Mouse (Mus musculus): ENCODE results near the gene Gm45717. TPM values are rescaled to one million over a fixed set of nuclear protein-coding genes. Genes with fewer than 3 reads are reported as not detected.

Gene Gm45717
- total RNA-seq (2023) = not detected

DNA sequence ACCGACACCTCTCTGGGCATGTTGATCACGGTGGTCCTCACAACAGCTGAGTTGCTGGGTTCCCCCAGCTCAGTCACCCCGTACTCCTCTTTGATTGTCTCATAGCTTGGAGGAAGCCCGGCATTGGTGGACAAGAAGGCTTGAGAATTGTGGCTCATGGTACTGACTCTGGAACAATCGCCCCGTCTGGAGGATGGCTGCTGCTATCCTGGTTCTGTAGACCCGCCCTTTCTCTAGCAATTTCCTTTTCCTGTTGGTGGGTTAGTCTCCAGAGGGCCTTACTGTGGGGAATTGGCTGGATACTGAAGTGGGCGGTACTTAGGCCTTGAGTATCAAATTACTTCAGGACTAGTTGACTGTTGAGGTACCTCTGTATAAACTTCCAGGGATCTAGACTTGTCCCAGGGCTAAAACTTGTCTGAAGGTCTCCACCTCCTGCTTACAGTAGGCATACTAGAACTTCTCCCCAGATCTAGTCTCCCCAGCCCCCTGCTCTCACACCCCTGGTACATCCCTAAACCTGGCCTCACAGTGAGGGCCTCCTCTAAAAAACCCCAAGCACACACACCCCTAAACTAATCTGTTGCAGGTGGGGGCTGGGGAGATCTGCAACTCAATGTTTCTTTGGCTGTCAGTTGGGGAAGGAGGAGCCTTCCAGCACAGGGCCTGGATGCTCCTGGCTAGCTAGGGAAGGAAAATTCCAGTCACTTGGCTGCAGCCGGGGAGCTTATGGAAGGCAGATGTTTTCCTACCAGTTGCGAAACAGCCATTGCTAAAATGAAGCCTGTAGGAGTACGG lies at the start of gene Gm45717, which contains the start of gene Ifitm2:
Gm45717 (minus strand) TSS at position 180 of the 798 bp plus-strand sequence.
Ifitm2 (minus strand) TSS at position 230 of the 798 bp plus-strand sequence.

GRCm38 (mm10) chr7:140966921-140967320 lies 11.2 kb upstream of the Gm45717 start, which contains the start of gene Ifitm1:
Ifitm1 (plus strand) TSS chr7:140967221.

GRCm38 (mm10) chr7:140949824-140950530 lies 5.8 kb downstream of the Gm45717 start, which contains the start of gene Ifitm5:
Ifitm5 (minus strand) TSS chr7:140950291.

GRCm38 (mm10) chr7:140941222-140942051 lies 14.3 kb downstream of the Gm45717 start, which contains the start of gene Pgghg:
Pgghg (plus strand) TSS chr7:140941391.

GRCm38 (mm10) chr7:140920418-140921029 lies 35.2 kb downstream of the Gm45717 start, which contains the start of gene Nlrp6:
Nlrp6 (plus strand) TSS chr7:140920902.

GRCm38 (mm10) chr7:140900220-140900619 lies 55.5 kb downstream of the Gm45717 start, which contains the start of gene Cox8b:
Cox8b (minus strand) TSS chr7:140900446.

Other genes starting within 250 kb of the Gm45717 start
- gene Cyp2e1, start 192.2 kb downstream of the Gm45717 start, total RNA-seq (2023) = not detected
- not detected for gene Syce1, start 168.1 kb downstream of the Gm45717 start, total RNA-seq (2023)
- gene Zfp941, start 133.8 kb downstream of the Gm45717 start, total RNA-seq (2023) = not detected
- not detected for gene Urah, start 120.9 kb downstream of the Gm45717 start, total RNA-seq (2023)
- not detected for gene Scgb1c1, start 110.4 kb downstream of the Gm45717 start, total RNA-seq (2023)
- gene Odf3, start 108.1 kb downstream of the Gm45717 start, total RNA-seq (2023) = not detected
- not detected for gene Gm45785, start 99.6 kb downstream of the Gm45717 start, total RNA-seq (2023)
- gene Ric8a, start 99.0 kb downstream of the Gm45717 start, total RNA-seq (2023) = 104 TPM
- gene Bet1l, start 98.4 kb downstream of the Gm45717 start, total RNA-seq (2023) = 28.0 TPM
- 79.0 TPM for gene Psmd13, start 74.0 kb downstream of the Gm45717 start, total RNA-seq (2023)
- gene Sirt3, start 73.6 kb downstream of the Gm45717 start, total RNA-seq (2023) = 7.8 TPM
- gene Cox8b, start 55.5 kb downstream of the Gm45717 start, total RNA-seq (2023) = not detected
- not detected for gene Nlrp6, start 35.0 kb downstream of the Gm45717 start, total RNA-seq (2023)
- 11.0 TPM for gene Pgghg, start 14.5 kb downstream of the Gm45717 start, total RNA-seq (2023)
- gene Ifitm5, start 5.6 kb downstream of the Gm45717 start, total RNA-seq (2023) = not detected
- gene Ifitm2, start 50 bp upstream of the Gm45717 start, total RNA-seq (2023) = 19.8 TPM
- gene Ifitm1, start 11.3 kb upstream of the Gm45717 start, total RNA-seq (2023) = 5.5 TPM
- 12.2 TPM for gene Ifitm3, start 54.8 kb upstream of the Gm45717 start, total RNA-seq (2023)
- 1.9 TPM for gene Ifitm6, start 62.0 kb upstream of the Gm45717 start, total RNA-seq (2023)
- not detected for gene Gm17387, start 73.2 kb upstream of the Gm45717 start, total RNA-seq (2023)
- 1.3 TPM for gene B4galnt4, start 105.2 kb upstream of the Gm45717 start, total RNA-seq (2023)
- 39.7 TPM for gene Pkp3, start 122.3 kb upstream of the Gm45717 start, total RNA-seq (2023)
- 76.9 TPM for gene Sigirr, start 144.6 kb upstream of the Gm45717 start, total RNA-seq (2023)
- 0.30 TPM for gene Ano9, start 161.9 kb upstream of the Gm45717 start, total RNA-seq (2023)
- 12.8 TPM for gene Ptdss2, start 166.4 kb upstream of the Gm45717 start, total RNA-seq (2023)
- gene Rnh1, start 216.9 kb upstream of the Gm45717 start, total RNA-seq (2023) = 43.4 TPM
- gene Hras, start 238.1 kb upstream of the Gm45717 start, total RNA-seq (2023) = 31.0 TPM
- gene Lrrc56, start 238.2 kb upstream of the Gm45717 start, total RNA-seq (2023) = 4.7 TPM